Mouse (Mus musculus) splenic B cell, adult 2 months (primary cell): ENCODE measurements at regions not wholly inside any gene's neighbourhood (a gene's known extent, or its start where the extent isn't known, plus 50 kb on each side); places are given as distances from the start of the nearest gene placed in this dataset.

Experiments
- DNase-seq: peaks from one replicate; pipeline ENCODE4 v3.0.0-alpha.2; 2011; ENCODE audit warnings: low read depth, low spot score
- H3K27me3 ChIP-seq: 2 replicates; pipeline ENCODE4 v1.6.1; 2012; ENCODE audit warnings: mild to moderate bottlenecking, low read length, moderate library complexity, mixed read lengths; ENCODE audit not compliant: control insufficient read depth, poor library complexity, insufficient read depth, severe bottlenecking
- H3K36me3 ChIP-seq: 2 replicates; pipeline ENCODE4 v1.6.1; 2012; ENCODE audit warnings: mild to moderate bottlenecking, low read length, moderate library complexity, mixed read lengths; ENCODE audit not compliant: control insufficient read depth, poor library complexity, insufficient read depth, severe bottlenecking

- H3K36me3 ChIP-seq, result no peaks in the 10 kb centered on the region
- no peaks in the 10 kb centered on the region for H3K27me3 ChIP-seq
- DNase-seq, result no peak
Measured at GRCm38 (mm10) chr13:115606441-115606840, 504.7 kb upstream of the Itga1 start.

- H3K36me3 ChIP-seq, result no peaks in the 10 kb centered on the region
- H3K27me3 ChIP-seq, result no peaks in the 10 kb centered on the region
Measured at GRCm38 (mm10) chr13:115595126-115595671, 493.4 kb upstream of the Itga1 start.

GRCm38 (mm10) chr13:115575967-115576366 lies 474.2 kb upstream of the Itga1 start:
- DNase-seq, result no peak
- H3K36me3 ChIP-seq, result no peaks in the 10 kb centered on the region
- no peaks in the 10 kb centered on the region for H3K27me3 ChIP-seq

More at GRCm38 (mm10) chr13:115595126-115595671, 493.4 kb upstream of the Itga1 start:
- no peak for DNase-seq

GRCm38 (mm10) chr13:115575052-115575891 lies 473.5 kb upstream of the Itga1 start:
- H3K27me3 ChIP-seq, result no peaks in the 10 kb centered on the region
- no peaks in the 10 kb centered on the region for H3K36me3 ChIP-seq

DNA sequence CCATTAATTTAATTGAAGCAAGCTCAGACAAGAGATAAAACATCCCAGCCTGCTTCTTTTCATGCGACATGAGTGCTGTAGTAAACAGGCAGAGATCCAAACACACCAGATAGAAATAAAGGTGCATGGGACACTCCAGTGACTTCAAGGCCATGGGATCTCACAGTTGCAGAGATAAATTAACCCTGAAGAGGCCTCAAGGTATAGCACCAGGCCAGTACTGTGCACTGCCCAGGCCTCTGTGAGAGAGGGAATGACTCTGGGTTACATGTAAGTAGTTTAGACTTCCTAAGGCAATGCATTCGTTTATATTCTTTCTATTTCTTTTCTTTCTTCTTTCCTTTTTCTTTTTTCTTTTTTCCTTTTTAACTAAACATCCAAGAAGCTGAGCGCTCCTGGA lies 439.4 kb upstream of the Itga1 start:
- Histone ChIP-seq H3K36me3 (no peaks in the 10 kb centered on the region), H3K27me3 (no peaks in the 10 kb centered on the region)
- DNase-seq, result no peak

More at GRCm38 (mm10) chr13:115575052-115575891, 473.5 kb upstream of the Itga1 start:
- DNase-seq, result no peak

GRCm38 (mm10) chr13:115535900-115536299 lies 434.1 kb upstream of the Itga1 start:
- Histone ChIP-seq H3K27me3 (no peaks in the 10 kb centered on the region), H3K36me3 (no peaks in the 10 kb centered on the region)
- DNase-seq, result no peak

GRCm38 (mm10) chr13:115513914-115514313 lies 412.1 kb upstream of the Itga1 start:
- DNase-seq, result no peak
- Histone ChIP-seq H3K36me3 (no peaks in the 10 kb centered on the region), H3K27me3 (no peaks in the 10 kb centered on the region)

GRCm38 (mm10) chr13:115512214-115512613 lies 410.4 kb upstream of the Itga1 start:
- H3K36me3 ChIP-seq, result no peaks in the 10 kb centered on the region
- no peak for DNase-seq
- no peaks in the 10 kb centered on the region for H3K27me3 ChIP-seq

GRCm38 (mm10) chr13:115508646-115509045 lies 406.9 kb upstream of the Itga1 start:
- no peaks in the 10 kb centered on the region for H3K36me3 ChIP-seq
- DNase-seq, result no peak
- no peaks in the 10 kb centered on the region for H3K27me3 ChIP-seq

GRCm38 (mm10) chr13:115494399-115494798 lies 392.6 kb upstream of the Itga1 start:
- no peaks in the 10 kb centered on the region for H3K36me3 ChIP-seq
- no peak for DNase-seq
- no peaks in the 10 kb centered on the region for H3K27me3 ChIP-seq

DNA sequence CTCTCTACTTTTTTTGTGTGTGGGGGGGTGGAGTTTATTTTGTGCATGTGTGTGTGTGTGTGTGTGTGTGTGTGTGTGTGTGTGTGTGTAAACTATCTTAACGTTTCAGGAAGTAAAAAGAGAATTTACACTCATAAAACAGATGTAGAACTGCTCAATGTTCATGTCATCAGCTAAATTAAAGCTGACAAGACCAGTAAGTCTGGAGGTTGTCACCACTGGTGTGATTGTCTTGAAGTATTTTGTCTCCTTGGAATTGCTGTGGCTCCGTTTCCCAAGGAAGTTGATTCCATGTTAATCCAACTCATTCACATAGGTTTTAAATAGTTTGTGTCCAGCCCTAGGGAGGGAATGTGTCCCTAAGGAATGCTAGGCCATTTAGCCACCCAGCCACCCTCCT lies 374.1 kb upstream of the Itga1 start:
- DNase-seq, result no peak
- no peaks in the 10 kb centered on the region for H3K36me3 ChIP-seq
- no peaks in the 10 kb centered on the region for H3K27me3 ChIP-seq

- no peak for DNase-seq
- Histone ChIP-seq H3K27me3 (no peaks in the 10 kb centered on the region), H3K36me3 (no peaks in the 10 kb centered on the region)
Measured at GRCm38 (mm10) chr13:115465689-115466088, 363.9 kb upstream of the Itga1 start.

- Histone ChIP-seq H3K27me3 (no peaks in the 10 kb centered on the region), H3K36me3 (no peaks in the 10 kb centered on the region)
- DNase-seq, result no peak
Measured at GRCm38 (mm10) chr13:115451244-115451643, 349.5 kb upstream of the Itga1 start.

- Histone ChIP-seq H3K36me3 (no peaks in the 10 kb centered on the region), H3K27me3 (no peaks in the 10 kb centered on the region)
- no peak for DNase-seq
Measured at GRCm38 (mm10) chr13:115427091-115428033, 325.6 kb upstream of the Itga1 start.
